Mouse (Mus musculus): ENCODE data around the gene Spaca9.

Gene Spaca9

GRCm38 (mm10) chr2:28699361-28700335 is at the start of gene Spaca9, which contains the start of gene Ak8:
Gene Spaca9 (minus strand): TSS chr2:28699727.
Gene Ak8 (plus strand): TSS chr2:28700164.
- DNase-seq, result peak; percentile 84

- DNase-seq, result no peak
Measured at GRCm38 (mm10) chr2:28747705-28748104, 48.2 kb upstream of the Spaca9 start.

- DNase-seq, result no peak
Measured at GRCm38 (mm10) chr2:28746682-28747332, 47.3 kb upstream of the Spaca9 start.

GRCm38 (mm10) chr2:28742701-28743100 is 43.2 kb upstream of the Spaca9 start:
- no peak for DNase-seq

- no peak for DNase-seq
Measured at GRCm38 (mm10) chr2:28740159-28740558, 40.6 kb upstream of the Spaca9 start.

GRCm38 (mm10) chr2:28737112-28737511 is 37.6 kb upstream of the Spaca9 start:
- DNase-seq, result no peak

- no peak for DNase-seq
Measured at GRCm38 (mm10) chr2:28730676-28731075, 31.1 kb upstream of the Spaca9 start.

GRCm38 (mm10) chr2:28727786-28728404 is 28.4 kb upstream of the Spaca9 start:
- no peak for DNase-seq

GRCm38 (mm10) chr2:28723912-28724311 is 24.4 kb upstream of the Spaca9 start:
- DNase-seq, result no peak

GRCm38 (mm10) chr2:28722419-28722818 is 22.9 kb upstream of the Spaca9 start:
- DNase-seq, result no peak

- no peak for DNase-seq
Measured at GRCm38 (mm10) chr2:28713036-28713435, 13.5 kb upstream of the Spaca9 start.

- DNase-seq, result no peak
Measured at GRCm38 (mm10) chr2:28706787-28707186, 7.3 kb upstream of the Spaca9 start.

GRCm38 (mm10) chr2:28706106-28706636 is 6.6 kb upstream of the Spaca9 start:
- no peak for DNase-seq

- no peak for DNase-seq
Measured at GRCm38 (mm10) chr2:28701646-28702262, 2.2 kb upstream of the Spaca9 start.

- DNase-seq, result no peak
Measured at GRCm38 (mm10) chr2:28698566-28698965, 961 bp downstream of the Spaca9 start.

- DNase-seq, result peak; percentile 34
Measured at GRCm38 (mm10) chr2:28692692-28693091, 6.8 kb downstream of the Spaca9 start.

- DNase-seq, result no peak
Measured at GRCm38 (mm10) chr2:28688431-28688830, 11.1 kb downstream of the Spaca9 start.

GRCm38 (mm10) chr2:28685895-28686294 is 13.6 kb downstream of the Spaca9 start:
- peak; percentile 70 for DNase-seq

- peak; percentile 75 for DNase-seq
Measured at GRCm38 (mm10) chr2:28681718-28682117, 17.8 kb downstream of the Spaca9 start.

GRCm38 (mm10) chr2:28680710-28681109 is 18.8 kb downstream of the Spaca9 start:
- no peak for DNase-seq

GRCm38 (mm10) chr2:28676005-28676404 is 23.5 kb downstream of the Spaca9 start:
- no peak for DNase-seq

GRCm38 (mm10) chr2:28671438-28671837 is 28.1 kb downstream of the Spaca9 start:
- no peak for DNase-seq

- DNase-seq, result no peak
Measured at GRCm38 (mm10) chr2:28665818-28666217, 33.7 kb downstream of the Spaca9 start.
